Mouse (Mus musculus) cerebellum, adult 2 months (tissue): Measurements from ENCODE around the gene Pcf11. TPM values are rescaled to one million over a fixed set of nuclear protein-coding genes. Genes with fewer than 3 reads are reported as not detected.

ENCODE experiments used
- DNase-seq, 2 experiments: peaks; one replicate each; pipeline ENCODE4 v3.0.0; 2021
- H3K27ac ChIP-seq: fragments of 200-500 bp; 2 replicates; pipeline ENCODE4 v1.5.1; 2012; ENCODE audit warnings: low read length, control low read depth, inconsistent platforms; ENCODE audit not compliant: insufficient read depth
- H3K27me3 ChIP-seq: fragments of 200-500 bp; 2 replicates; pipeline ENCODE4 v1.6.1; 2012; ENCODE audit warnings: inconsistent platforms, mild to moderate bottlenecking, low read length, moderate library complexity; ENCODE audit not compliant: control insufficient read depth, insufficient read depth
- H3K4me1 ChIP-seq: fragments of 200-500 bp; 2 replicates; pipeline ENCODE4 v1.6.1; 2011; ENCODE audit warnings: low read length; ENCODE audit not compliant: control insufficient read depth, insufficient read depth
- H3K4me3 ChIP-seq: fragments of 200-500 bp; replicated peaks from 2 replicates; pipeline ENCODE3; 2011; ENCODE audit warnings: mild to moderate bottlenecking, low read depth, low read length, control low read depth; ENCODE audit not compliant: insufficient read depth
- CTCF ChIP-seq: fragments of 200-500 bp; IDR thresholded peaks from 2 replicates; pipeline ENCODE4 v1.5.1; 2011; ENCODE audit warnings: low read depth, mild to moderate bottlenecking, control low read depth, low read length, moderate library complexity, borderline replicate concordance; ENCODE audit not compliant: insufficient read depth
- POLR2A ChIP-seq: fragments of 200-500 bp; IDR thresholded peaks from 2 replicates; pipeline ENCODE4 v1.6.1; 2011; ENCODE audit warnings: low read length, control low read depth, borderline replicate concordance; ENCODE audit not compliant: insufficient read depth
- WGBS: fragments of 180-500 bp; shearing (Covaris S2); methylation state at CpG from one replicate; pipeline ENCODE4 v1.1.7; 2018; 5-methylcytosine and 5-hydroxymethylcytosine counted together
- polyA plus RNA-seq: library from polyadenylated mRNA; depleted of rRNA; stranded (reverse); fragments of >200 nt; gene quantifications from 2 replicates; pipeline ENCODE4 v1.2.3, GENCODE M21; 2012; rRNA removed

Gene Pcf11
- 34.9 and 37.7 TPM in 2 replicates for polyA plus RNA-seq

DNA sequence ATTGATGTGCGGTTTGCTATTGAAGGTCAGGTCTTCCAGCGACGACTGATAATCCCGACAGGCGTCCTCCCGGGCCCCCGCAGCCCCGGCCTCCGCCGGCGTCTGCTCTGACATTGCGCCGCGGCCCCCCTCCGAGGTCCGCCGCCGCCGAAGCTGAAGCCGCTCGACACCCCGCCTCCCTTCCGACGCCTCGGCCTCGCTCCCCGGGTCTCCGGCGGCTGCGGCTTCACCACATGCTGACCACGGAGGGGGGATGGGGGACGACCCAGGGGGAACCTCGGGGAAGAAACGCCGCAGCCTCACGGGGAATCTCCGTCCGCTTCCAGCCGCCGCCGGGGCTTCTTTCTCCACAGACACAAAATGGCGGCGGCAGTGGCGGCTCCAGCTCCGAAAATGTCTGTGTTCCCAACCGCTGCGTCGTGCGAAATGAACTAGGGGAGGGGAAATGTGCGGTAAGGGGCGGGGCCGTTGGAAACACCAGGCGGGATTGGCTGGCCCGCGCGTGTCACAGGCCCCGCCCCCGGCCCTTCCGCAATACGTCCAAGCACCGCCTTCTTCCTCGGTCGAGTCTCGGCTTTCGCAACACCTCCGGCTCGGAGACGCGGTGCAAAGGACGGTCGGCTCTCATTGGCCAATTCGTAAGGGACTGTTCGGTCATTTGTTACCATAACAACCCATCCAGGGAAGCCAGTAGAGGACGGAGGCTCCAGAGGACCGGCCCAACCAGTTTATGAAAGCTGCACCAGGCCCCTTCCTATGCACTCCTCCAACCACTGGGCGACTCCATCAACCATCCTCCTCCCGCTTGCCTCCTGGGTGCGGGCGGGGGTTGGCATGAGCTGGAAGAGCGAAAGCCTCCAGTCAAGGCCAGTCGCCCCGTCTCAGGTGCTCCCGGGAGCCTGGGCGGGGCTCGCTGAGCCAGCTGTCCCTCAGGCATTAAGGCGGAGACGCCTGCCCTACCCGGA is at the start of gene Pcf11:
Gene Pcf11 (minus strand): TSS at position 428 of the 965 bp plus-strand sequence.
- peak; percentile 86 for TF ChIP-seq POLR2A
- TF ChIP-seq CTCF = no peak
- Histone ChIP-seq H3K4me1 (peaks cover 3% of the 10 kb centered on the region; the same call in 1 of the 2 replicates), H3K4me3 (peak within 1 kb of the TSS; percentile 98), H3K27ac (peak within 1 kb of the TSS; percentile 90), H3K27me3 (no peaks in the 10 kb centered on the region)
- peak; percentile 96 to 99 for DNase-seq
- WGBS = under 1% methylated on average over 88 of the region's 88 CpGs

DNA sequence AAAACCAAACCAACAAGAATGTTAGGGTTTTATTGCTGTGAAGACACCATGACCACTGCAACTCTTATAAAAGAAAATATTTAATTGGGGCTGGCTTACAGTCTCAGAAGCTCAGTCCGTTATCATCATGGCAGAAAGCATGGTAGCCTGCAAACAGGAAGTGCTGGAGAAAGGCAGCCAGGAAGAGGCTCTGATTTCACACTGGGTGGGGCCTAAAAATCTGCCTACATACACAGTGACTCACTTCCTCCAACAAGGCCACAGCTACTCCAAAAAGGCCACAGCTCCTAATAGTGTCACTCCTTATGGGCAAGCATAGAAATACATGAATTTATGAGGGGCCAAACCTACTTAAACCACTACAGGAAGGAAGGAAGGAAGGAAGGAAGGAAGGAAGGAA is 45.3 kb upstream of the Pcf11 start:
- no peak overlapping the region for H3K27ac ChIP-seq
- no peak for TF ChIP-seq POLR2A
- TF ChIP-seq CTCF = no peak
- no peak for DNase-seq
- H3K4me3 ChIP-seq = no peak overlapping the region
- no peaks in the 10 kb centered on the region for H3K27me3 ChIP-seq
- H3K4me1 ChIP-seq = no peaks in the 10 kb centered on the region
- WGBS = 93% methylated on average over 1 of the region's 1 CpGs

DNA sequence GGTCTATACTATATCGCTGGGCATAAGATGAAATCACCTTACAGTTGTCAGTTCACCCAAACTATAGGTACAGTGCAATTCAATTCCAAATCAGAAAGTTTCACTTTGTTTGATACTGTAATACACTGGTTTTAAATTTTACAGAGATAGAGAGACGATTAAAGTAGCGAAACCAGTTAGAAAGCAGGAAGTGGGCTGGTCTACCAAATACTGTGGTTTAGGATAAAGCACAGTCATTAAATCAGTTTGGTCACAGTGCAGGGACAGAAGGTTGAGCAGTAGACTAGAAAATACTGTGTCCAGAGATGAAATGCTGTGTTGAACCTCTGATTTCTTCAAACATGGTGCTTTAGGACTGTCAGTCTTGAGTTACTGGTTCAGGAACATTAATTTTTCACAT is 41.9 kb upstream of the Pcf11 start:
- no peak overlapping the region for H3K4me3 ChIP-seq
- H3K4me1 ChIP-seq = no peaks in the 10 kb centered on the region
- no peak for DNase-seq
- no peak overlapping the region for H3K27ac ChIP-seq
- H3K27me3 ChIP-seq = no peaks in the 10 kb centered on the region
- TF ChIP-seq POLR2A = no peak
- no peak for TF ChIP-seq CTCF
- 91% methylated on average over 3 of the region's 3 CpGs for WGBS

DNA sequence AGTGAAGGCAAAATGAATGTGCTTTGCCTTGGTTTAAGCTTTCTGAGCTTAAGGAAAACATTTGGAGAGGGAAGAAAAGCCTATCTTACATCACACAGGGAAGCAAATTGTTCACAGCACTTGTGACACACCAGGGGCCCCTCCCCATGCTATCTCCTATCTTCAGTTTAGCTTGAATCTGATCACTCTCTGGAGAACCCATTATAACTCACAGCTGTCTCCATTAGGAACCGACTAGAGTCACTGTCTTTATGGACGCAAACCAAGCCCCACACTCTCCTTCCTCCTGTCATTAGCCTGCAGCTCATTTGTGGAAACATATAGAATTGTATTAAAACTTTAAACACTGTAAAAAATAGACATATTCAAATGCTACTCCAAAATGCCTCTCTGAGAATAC is 39.8 kb upstream of the Pcf11 start:
- no peak overlapping the region for H3K4me3 ChIP-seq
- no peak for DNase-seq
- no peaks in the 10 kb centered on the region for H3K4me1 ChIP-seq
- TF ChIP-seq CTCF = no peak
- TF ChIP-seq POLR2A = no peak
- H3K27me3 ChIP-seq = no peaks in the 10 kb centered on the region
- H3K27ac ChIP-seq = no peak overlapping the region
- WGBS = 52% methylated on average over 2 of the region's 2 CpGs

DNA sequence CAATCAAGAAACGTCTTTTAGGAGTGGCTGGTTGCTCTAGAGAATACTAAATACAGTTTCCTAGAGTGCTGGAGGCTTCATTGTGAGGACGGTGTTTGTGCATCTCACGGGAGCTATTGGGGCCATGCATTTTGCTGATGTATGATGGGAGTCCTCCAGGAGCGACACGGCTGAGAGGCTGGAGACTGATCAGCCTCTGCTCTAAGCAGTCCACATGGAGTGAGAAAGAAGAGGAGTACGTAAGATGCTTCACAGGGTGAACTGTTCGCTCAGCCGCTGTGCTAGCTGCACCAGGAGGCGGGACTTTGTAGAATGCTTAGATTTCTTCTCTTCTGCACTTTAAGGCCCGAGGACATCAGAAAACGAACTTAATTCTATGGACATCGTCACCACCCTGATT is 37.0 kb upstream of the Pcf11 start:
- Histone ChIP-seq H3K4me1 (no peaks in the 10 kb centered on the region), H3K27me3 (no peaks in the 10 kb centered on the region), H3K27ac (no peak overlapping the region), H3K4me3 (no peak overlapping the region)
- TF ChIP-seq POLR2A (no peak), CTCF (no peak)
- no peak for DNase-seq
- WGBS = 66% methylated on average over 12 of the region's 12 CpGs

DNA sequence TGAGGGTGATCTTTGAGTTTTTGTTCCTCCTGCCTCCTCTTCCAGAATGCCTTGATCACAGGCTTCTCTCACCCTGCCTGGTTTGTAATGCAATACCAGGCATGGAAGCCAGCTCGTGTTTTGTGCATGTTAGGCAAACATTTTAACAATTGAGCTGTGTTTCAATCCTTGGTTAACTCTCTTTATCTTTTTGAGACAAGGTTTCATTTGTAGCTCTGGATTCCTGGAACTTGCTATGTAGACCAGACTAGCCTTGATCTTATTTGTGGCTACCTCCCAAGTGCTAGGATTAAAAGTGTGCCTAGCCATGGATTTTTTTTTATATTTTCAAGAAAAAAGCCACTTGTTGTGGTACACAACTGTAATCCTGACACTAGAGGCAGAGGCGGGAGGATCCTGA is 35.8 kb upstream of the Pcf11 start:
- H3K4me1 ChIP-seq = no peaks in the 10 kb centered on the region

DNA sequence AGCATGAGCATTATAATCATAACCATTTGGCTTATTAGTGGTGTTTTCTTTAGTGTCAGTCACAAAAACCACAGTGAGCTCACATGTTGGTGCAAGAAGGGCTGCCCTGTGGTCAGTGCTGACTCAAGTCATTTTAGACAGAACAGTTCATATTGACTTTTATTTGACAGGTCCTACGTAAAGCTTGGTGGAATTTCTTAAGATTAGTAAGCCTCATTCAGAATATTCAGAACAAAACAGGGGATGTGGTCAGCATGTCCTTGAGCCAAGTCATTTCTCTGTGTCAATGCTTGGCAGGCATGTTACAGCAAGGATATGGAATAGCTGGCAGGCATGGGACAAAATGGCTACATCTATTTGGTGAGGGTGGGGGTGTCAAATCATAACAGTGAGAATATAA is 33.9 kb upstream of the Pcf11 start:
- no peaks in the 10 kb centered on the region for H3K27me3 ChIP-seq
- WGBS = 74% methylated on average over 1 of the region's 1 CpGs
- no peak for DNase-seq
- H3K27ac ChIP-seq = no peak overlapping the region
- no peak for TF ChIP-seq POLR2A
- no peak for TF ChIP-seq CTCF
- H3K4me1 ChIP-seq = no peaks in the 10 kb centered on the region
- H3K4me3 ChIP-seq = no peak overlapping the region

More for the DNA sequence above, 35.8 kb upstream of the Pcf11 start:
- no peak for DNase-seq
- Histone ChIP-seq H3K4me3 (no peak overlapping the region), H3K27me3 (no peaks in the 10 kb centered on the region), H3K27ac (no peak overlapping the region)
- no peak for TF ChIP-seq POLR2A
- no peak for TF ChIP-seq CTCF
- WGBS = 76% methylated on average over 2 of the region's 2 CpGs

DNA sequence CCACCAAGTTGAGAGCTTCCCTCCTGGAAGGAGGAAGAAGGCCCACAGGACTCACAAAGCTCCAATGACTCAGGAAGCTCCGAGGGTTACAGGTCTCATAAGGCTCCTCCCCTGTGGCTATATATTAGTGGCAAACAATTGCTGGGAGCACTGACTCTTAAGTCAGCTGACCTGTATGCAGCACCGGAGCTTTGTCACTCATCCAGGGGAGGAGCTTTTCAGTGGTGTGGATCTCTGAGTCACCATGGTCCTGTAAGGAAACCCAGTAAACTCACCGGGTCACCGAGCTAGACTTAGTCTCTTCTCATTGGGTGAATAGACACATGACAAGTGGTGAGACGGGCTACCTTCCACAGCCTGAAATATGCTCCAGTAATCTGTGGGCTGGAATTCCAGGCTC is 29.0 kb upstream of the Pcf11 start:
- DNase-seq = no peak
- Histone ChIP-seq H3K27me3 (no peaks in the 10 kb centered on the region), H3K4me1 (no peaks in the 10 kb centered on the region), H3K27ac (no peak overlapping the region), H3K4me3 (no peak overlapping the region)
- 78% methylated on average over 5 of the region's 5 CpGs for WGBS
- no peak for TF ChIP-seq CTCF
- TF ChIP-seq POLR2A = no peak
